Mouse (Mus musculus): Measurements from ENCODE around the gene Eid2.

Eid2 gene

DNA sequence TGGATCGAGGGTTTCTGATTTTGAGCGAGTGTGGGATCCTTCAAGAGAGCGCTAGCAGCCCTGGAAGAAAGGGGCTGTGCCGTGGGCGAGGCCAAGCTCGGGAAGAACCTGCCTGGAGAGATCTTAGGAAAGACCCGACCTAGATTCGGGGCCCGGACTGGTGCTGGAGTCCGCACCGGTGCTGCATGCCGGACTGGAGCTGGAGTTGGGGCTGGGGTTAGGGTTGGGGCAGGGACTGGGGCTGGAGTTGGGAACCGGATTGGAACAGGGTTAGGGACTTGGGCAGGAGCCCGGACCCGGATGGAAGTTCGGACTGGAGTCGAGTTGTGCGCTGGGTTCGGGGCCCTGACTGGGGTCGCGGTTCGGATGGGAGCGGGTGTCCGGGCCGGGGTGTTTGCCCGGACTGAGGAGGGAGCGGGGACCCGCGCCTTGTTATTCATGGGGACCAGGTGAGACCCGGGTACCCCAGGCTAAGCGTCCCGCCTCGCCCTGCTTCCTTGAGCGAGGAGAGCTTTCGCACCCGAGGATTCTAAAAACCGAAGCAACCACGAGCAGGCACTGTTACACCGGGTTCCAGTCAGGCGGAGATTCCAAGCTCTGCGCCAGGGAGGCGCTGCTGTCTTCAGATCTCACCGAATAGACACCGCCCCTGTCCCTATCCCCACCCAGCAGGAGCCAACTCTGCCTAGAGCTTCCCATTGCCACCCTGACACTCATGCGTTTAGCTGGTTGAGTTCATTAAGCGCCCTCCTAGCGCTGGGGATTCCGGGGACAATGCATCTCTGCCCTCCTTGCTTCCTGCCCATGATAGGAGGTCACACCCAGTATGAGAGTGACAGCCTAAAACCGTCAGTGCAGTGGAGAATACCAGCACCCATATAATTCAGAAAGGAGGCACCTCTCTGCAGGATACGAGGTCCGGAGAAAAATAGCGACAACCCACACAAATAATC is 23.2 kb downstream of the Eid2 start, which contains the start of gene Selenov:
Gene Selenov, minus strand, starts transcription at position 549 of the 953 bp plus-strand sequence.
- DNase-seq (ENCODE audit: low spot score): peak; percentile 65

GRCm38 (mm10) chr7:28294481-28294880 is 26.8 kb downstream of the Eid2 start:
- peak; percentile 86 for DNase-seq (ENCODE audit: low spot score)

DNA sequence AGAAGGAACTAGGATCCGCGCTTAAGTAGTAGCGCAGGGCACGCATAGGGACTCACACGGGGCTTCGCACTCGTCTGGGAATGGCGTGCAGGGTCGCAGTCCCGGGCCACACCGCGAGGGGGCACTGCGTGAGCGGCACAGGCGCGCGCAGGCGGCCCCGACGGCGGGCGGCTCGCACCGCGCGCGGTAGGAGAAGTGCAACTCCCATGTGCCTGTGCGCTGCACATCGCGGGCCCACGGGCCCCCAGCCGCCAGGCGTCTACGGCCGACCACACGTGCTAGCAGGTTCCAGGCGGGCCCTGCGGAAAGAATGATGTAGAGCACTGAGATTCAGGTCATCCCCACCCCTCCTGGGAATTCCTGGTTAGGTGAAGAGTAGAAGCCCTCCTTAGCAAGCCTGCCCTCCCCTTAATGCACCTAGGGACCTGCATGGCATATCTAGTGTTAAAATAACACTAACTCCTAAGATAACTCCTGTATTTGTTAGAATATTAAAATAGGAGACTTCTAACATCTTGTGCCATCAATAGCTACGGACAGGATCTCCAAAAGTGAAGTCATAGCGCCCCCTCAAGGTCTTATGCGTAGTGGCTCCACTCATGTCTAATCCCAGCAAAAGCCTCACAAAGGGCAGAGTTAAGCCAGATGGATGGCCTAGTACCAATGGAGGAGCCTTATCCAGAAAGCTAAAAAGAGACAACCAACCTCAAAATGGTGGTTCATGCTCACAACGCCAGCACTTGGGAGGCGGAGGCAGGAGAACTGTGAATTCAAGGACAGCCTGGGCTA is 31.4 kb downstream of the Eid2 start:
- DNase-seq (ENCODE audit: low spot score): peak; percentile 70

DNA sequence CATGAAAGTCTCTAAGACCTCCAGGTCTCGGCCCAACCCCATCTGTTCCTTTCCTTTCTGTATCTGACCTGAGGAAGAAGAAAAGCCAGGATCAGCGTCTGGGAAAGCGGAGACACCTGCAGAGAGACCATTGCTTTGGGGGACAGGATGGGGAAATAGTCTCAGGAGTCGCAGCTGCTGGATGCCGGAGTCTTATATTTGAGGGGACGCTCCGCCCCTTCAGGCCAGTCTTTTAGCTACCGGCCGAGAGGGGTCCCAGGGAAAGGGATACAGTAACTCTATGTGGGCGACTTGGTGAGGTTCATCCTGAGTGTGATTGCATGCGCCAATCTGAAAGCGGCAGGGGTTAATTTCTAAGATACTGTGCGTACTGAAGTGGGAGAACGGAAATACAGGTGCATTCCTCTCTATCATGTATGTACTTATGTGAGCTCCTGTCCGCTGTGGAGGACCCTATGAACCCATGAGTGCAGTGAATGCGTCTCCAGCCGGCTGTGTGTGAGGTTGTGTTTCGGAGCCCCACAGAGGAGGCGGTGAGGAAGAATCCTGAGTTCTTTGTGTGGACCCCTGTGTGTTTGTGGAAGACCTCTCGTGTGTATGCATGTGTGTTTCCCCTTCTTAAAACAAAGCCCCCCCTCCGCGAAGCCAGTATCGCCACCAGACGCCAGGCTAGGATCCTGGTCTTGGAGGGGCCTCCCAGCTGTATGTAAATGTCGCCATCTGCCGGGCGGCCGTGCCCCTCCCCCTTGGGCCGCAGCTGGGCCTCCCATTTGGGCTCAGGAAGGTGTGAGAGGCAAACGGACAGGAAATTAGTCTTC is 34.1 kb downstream of the Eid2 start, which contains the start of gene Dll3:
Gene Dll3, minus strand, starts transcription at position 623 of the 818 bp plus-strand sequence.
- peak; percentile 78 for DNase-seq (ENCODE audit: low spot score)

GRCm38 (mm10) chr7:28305641-28306040 is 38.0 kb downstream of the Eid2 start:
- peak; percentile 40 for DNase-seq (ENCODE audit: low spot score)

DNA sequence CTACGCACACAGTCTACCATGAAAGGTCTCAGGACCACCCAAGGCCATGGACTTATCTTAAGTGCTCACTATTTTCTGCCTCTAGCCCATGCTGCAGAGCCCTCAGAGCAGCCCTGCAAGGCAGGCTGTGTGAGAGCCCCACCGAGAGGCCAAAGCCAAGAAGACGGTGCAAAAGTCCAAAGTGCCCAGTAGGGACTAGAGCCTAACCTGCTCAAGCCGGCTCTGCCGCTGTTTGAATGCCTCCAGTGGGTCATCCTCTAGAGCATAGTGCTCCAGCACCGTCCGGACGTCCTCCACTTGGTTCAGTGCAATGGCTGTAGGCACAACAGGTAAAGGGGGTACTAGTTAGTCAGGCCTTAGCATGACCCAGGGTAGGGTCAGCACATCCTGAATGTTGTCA is 38.5 kb downstream of the Eid2 start:
- no peak for DNase-seq (ENCODE audit: low spot score)

DNA sequence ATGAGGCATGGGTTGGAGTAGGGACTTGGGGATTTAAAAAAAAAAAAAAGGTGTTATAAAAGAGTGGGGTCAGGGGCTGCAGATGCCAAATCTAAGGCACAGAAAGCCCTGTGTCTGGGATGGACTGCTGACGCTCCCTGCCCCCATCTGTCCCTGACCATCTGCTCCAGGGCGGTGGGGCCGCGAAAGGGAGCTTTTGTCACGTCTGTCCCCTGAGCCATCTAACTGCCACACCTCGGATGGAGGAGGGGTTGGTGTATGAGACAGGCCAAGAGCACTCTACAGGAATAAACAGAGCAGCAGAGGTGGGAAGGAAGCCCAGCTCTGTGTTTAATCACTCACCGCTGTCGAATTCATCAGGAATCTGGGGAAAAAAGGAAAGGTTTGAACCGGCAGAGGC is 42.1 kb downstream of the Eid2 start:
- no peak for DNase-seq (ENCODE audit: low spot score)

DNA sequence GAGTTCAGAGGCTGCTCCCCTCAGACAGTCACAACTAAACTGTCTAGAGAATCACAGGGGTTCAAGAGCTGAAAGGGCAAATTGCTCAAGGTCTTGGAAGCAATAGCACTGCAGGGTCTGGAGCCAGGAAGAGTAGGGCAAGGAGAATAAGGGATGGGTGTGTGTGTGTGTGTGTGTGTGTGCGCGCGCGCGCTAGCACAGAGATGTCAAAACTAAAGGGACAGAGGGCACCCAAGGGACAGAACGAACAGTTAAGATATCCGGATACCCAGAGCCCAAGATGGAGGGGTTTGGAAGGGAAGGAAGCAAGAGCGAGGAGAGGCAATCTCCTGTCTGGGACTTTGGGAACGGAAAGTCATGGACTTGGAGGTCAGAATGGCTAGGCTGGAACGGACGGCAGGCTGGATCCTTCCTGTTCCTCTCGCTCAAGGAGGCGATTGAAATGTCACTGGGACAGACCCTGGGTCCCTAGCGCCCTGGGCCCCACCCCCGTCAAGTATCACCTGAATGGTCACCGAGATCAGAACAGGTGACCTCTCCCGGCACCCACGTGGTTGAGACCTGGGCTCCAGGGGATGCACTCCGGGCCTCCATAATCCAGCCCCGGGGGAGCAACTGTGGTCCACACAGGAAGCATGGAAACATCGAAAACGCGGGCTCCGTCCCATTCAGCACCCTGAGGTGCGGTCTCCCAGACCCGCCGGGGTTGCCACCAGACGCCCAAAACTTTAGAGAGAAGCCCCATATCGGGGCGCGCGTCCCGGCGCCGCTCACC is 43.7 kb downstream of the Eid2 start:
- no peak for DNase-seq (ENCODE audit: low spot score)

- peak; percentile 99 for DNase-seq (ENCODE audit: low spot score)
These were observed 44.4 kb downstream of the Eid2 start, which contains the start of gene Timm50 for GRCm38 (mm10) chr7:28311926-28312543. TSS of gene Timm50 (minus strand) at chr7:28312072.

DNA sequence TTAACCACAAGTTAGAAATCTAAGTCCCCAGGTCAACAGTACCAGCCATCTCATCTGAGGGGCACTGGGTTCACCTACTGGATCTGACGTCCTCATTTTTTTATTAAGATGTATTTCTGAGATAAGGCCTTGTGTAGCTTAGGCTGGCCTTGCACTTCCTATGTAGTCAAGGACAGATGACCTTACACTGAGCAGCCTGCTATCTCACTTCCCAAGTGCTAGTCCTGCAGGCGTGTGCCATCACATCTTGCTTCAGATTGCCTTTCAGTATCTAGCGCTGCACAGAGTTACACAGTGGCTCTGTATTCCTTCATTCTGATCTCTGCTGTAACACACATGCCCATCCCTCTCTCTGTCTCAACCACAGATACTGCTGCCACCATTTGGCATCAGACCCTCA is 50.4 kb downstream of the Eid2 start:
- DNase-seq (ENCODE audit: low spot score): no peak

DNA sequence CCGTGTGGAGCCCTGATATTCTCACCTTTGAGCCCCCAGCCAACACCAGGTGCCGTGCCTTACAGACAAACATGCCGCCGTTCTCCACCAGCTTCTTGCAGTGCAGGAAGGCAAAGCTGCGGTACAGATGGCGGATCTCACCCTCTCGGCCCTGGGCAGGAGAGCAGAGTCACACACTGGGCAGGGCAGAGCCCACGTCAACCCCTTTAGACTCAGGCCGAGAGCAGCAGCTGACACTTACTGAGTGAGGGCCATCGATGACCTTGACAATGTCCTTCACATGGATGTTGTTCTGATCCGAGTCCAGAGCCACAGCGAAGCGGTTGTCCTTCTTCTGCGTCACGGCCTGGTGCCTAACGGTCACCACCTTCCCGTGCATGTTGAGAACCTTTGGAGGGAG is 51.0 kb downstream of the Eid2 start:
- no peak for DNase-seq (ENCODE audit: low spot score)

Measured in testis, postnatal 10 days (tissue).